In genomic region chr17:91274378-91274777, GRCm38 (mm10) we compare ENCODE assay signal across 14 mouse cellular contexts.
DNase-seq lines count a peak whose midpoint lies in the region.
"Had no signal": no experiment of that assay in that cellular context is flagged by ENCODE, and none has a peak within 500 bp of the region (broad histone marks: within the 10 kb centered on the region; RNA-seq: fewer than 3 reads in every experiment).

No protein-coding gene starts in this region.

- intact Hi-C loops in heart, postnatal 14 days (cut with DNase I) = no loop called here

- peak; percentile 98 for DNase-seq in ES-CJ7 (ENCODE audit: low read depth, low spot score)
- DNase-seq in R1 (ENCODE audit: low read depth, low spot score) = peak; percentile 99
- DNase-seq in ZHBTc4 (ENCODE audit: low read depth, low spot score) = peak; percentile 95
- DNase-seq in neural tube, embryonic 10.5 days (ENCODE audit: extremely low spot score, low spot score) = no peak
- no peak for DNase-seq in heart, postnatal 14 days
- no peak for DNase-seq in adrenal gland, postnatal 10 days
- DNase-seq: adrenal gland, adult 2 months; adrenal gland, postnatal 14 days; adrenal gland, postnatal 36 days; cerebellum, adult 11-12 months; cerebellum, adult 2 months; cerebellum, adult 9-10 months; cerebellum, postnatal 10 days; cerebellum, postnatal 25 days had no signal

Comparison
In these comparisons a context has a peak if more than half of its experiments do, and no peak if none do; other contexts are left out.
1. DNase-seq: peak in ES-CJ7 (single experiment), R1 (single experiment) and ZHBTc4 (single experiment); none in neural tube, embryonic 10.5 days (single experiment), heart, postnatal 14 days (0 of 2) and adrenal gland, postnatal 10 days (single experiment).